Mouse (Mus musculus) myocyte (in vitro differentiated cells): Measurements from ENCODE around the gene Elf5. TPM values are rescaled to one million over a fixed set of nuclear protein-coding genes. Genes with fewer than 3 reads are reported as not detected.

Experiments
- H3K27me3 ChIP-seq: one replicate; pipeline ENCODE4 v1.6.1; 2011; ENCODE audit not compliant: control insufficient read depth, insufficient read depth, insufficient read length
- H3K36me3 ChIP-seq: one replicate; pipeline ENCODE4 v1.6.1; 2011; ENCODE audit not compliant: control insufficient read depth, insufficient read depth
- H3K4me2 ChIP-seq: one replicate; pipeline ENCODE4 v1.6.1; 2011; ENCODE audit warnings: low read depth, control low read depth
- H3K4me3 ChIP-seq: one replicate; pipeline ENCODE4 v1.5.1; 2011; ENCODE audit warnings: mild to moderate bottlenecking, control low read depth, moderate library complexity
- H3K79me2 ChIP-seq: one replicate; pipeline ENCODE4 v1.6.1; 2011; ENCODE audit not compliant: control insufficient read depth, insufficient read depth
- H3ac ChIP-seq: one replicate; pipeline ENCODE4 v1.6.1; 2011; ENCODE audit not compliant: control insufficient read depth, insufficient read length
- CEBPB ChIP-seq: IDR thresholded peaks from 2 replicates; pipeline ENCODE4 v1.6.1; 2011; ENCODE audit warnings: mild to moderate bottlenecking, moderate library complexity; ENCODE audit not compliant: poor library complexity, insufficient read depth, severe bottlenecking
- E2F4 ChIP-seq: IDR thresholded peaks from one replicate; pipeline ENCODE4 v1.6.1; 2011; ENCODE audit warnings: mild to moderate bottlenecking, control low read depth, moderate library complexity; ENCODE audit not compliant: insufficient read depth
- MAX ChIP-seq: IDR thresholded peaks from one replicate; pipeline ENCODE4 v1.6.1; 2011; ENCODE audit warnings: low read depth, mild to moderate bottlenecking, control low read depth
- MYOD1 ChIP-seq, 3 experiments: IDR thresholded peaks; one replicate each; pipeline ENCODE4 v1.6.1; 2011; ENCODE audit warnings: control low read depth in 2 of 3, low read depth in 2 of 3, mild to moderate bottlenecking in 2 of 3, moderate library complexity in 1 of 3; ENCODE audit not compliant: insufficient read length in 2 of 3, control insufficient read depth in 1 of 3
- MYOG ChIP-seq, 3 experiments: IDR thresholded peaks; one replicate each; pipeline ENCODE4 v1.6.1; 2011; ENCODE audit warnings: control low read depth in 2 of 3, low read depth in 2 of 3, mild to moderate bottlenecking in 2 of 3; ENCODE audit not compliant: insufficient read length in 2 of 3, control insufficient read depth in 1 of 3, insufficient read depth in 1 of 3
- POLR2A ChIP-seq: IDR thresholded peaks from one replicate; pipeline ENCODE4 v1.6.1; 2011; ENCODE audit warnings: low read depth, mild to moderate bottlenecking, control low read depth, moderate library complexity; ENCODE audit not compliant: insufficient read length
- POLR2AphosphoS2 ChIP-seq: IDR thresholded peaks from one replicate; pipeline ENCODE4 v1.6.1; 2011; ENCODE audit warnings: low read depth, control low read depth; ENCODE audit not compliant: insufficient read length
- REST ChIP-seq: IDR thresholded peaks from one replicate; pipeline ENCODE4 v1.6.1; 2011; ENCODE audit warnings: mild to moderate bottlenecking, control low read depth, moderate library complexity; ENCODE audit not compliant: insufficient read depth, insufficient read length
- SRF ChIP-seq: IDR thresholded peaks from one replicate; pipeline ENCODE4 v1.6.1; 2011; ENCODE audit warnings: low read depth; ENCODE audit not compliant: control insufficient read depth, insufficient read length
- TCF12 ChIP-seq: IDR thresholded peaks from one replicate; pipeline ENCODE4 v1.6.1; 2011; ENCODE audit warnings: mild to moderate bottlenecking, control low read depth; ENCODE audit not compliant: poor library complexity, insufficient read depth, severe bottlenecking
- TCF3 ChIP-seq: IDR thresholded peaks from one replicate; pipeline ENCODE4 v1.6.1; 2011; ENCODE audit warnings: low read depth, control low read depth; ENCODE audit not compliant: insufficient read length
- USF1 ChIP-seq: IDR thresholded peaks from one replicate; pipeline ENCODE4 v1.6.1; 2011; ENCODE audit warnings: low read depth, mild to moderate bottlenecking, control low read depth, moderate library complexity
- polyA plus RNA-seq: library from polyadenylated mRNA; unstranded; fragments of >200 nt; fragmentation: generic; extraction: Trizol; gene quantifications from one replicate; pipeline ENCODE4 v1.2.1, GENCODE M21; 2012; ENCODE audit warnings: missing spikeins

Elf5 gene
- polyA plus RNA-seq, 1 experiment: not detected

GRCm38 (mm10) chr2:103411816-103412215, 328 bp downstream of the Elf5 start:
- H3K36me3 ChIP-seq: no peaks in the 10 kb centered on the region
- H3K27me3 ChIP-seq: peaks cover 9% of the 10 kb centered on the region
- TF ChIP-seq TCF3 (no peak), POLR2A (no peak), MAX (no peak), REST (no peak), TCF12 (no peak), MYOG (IDR thresholded peaks at IDR 0.05; ENCODE audit: control insufficient read depth in 1 of 3, insufficient read depth in 1 of 3, insufficient read length in 2 of 3, low read depth in 2 of 3) (no peak), E2F4 (no peak), CEBPB (no peak), SRF (no peak), USF1 (no peak), POLR2AphosphoS2 (no peak), MYOD1 (IDR thresholded peaks at IDR 0.05; ENCODE audit: control insufficient read depth in 1 of 3, insufficient read length in 2 of 3, low read depth in 2 of 3) (no peak)
- no peak overlapping the region for H3ac ChIP-seq
- no peaks in the 10 kb centered on the region for H3K79me2 ChIP-seq
- H3K4me3 ChIP-seq: no peak overlapping the region
- no peak overlapping the region for H3K4me2 ChIP-seq

GRCm38 (mm10) chr2:103413381-103413780, 1.9 kb downstream of the Elf5 start:
- TF ChIP-seq TCF3: no peak
- TF ChIP-seq MAX: no peak
- no peak for TF ChIP-seq CEBPB
- TF ChIP-seq MYOD1 (IDR thresholded peaks at IDR 0.05; ENCODE audit: control insufficient read depth in 1 of 3, insufficient read length in 2 of 3, low read depth in 2 of 3): no peak
- no peak for TF ChIP-seq POLR2A
- no peak for TF ChIP-seq MYOG (IDR thresholded peaks at IDR 0.05; ENCODE audit: control insufficient read depth in 1 of 3, insufficient read depth in 1 of 3, insufficient read length in 2 of 3, low read depth in 2 of 3)
- no peak for TF ChIP-seq REST
- TF ChIP-seq E2F4: no peak
- TF ChIP-seq USF1: no peak
- TF ChIP-seq TCF12: no peak
- TF ChIP-seq SRF: no peak
- no peak for TF ChIP-seq POLR2AphosphoS2
- Histone ChIP-seq H3ac (no peak overlapping the region), H3K27me3 (peaks cover 5% of the 10 kb centered on the region), H3K4me3 (no peak overlapping the region), H3K79me2 (no peaks in the 10 kb centered on the region), H3K36me3 (no peaks in the 10 kb centered on the region), H3K4me2 (no peak overlapping the region)

- Histone ChIP-seq H3K36me3 (no peaks in the 10 kb centered on the region), H3K4me3 (no peak overlapping the region), H3ac (no peak overlapping the region), H3K27me3 (peaks cover 6% of the 10 kb centered on the region), H3K79me2 (no peaks in the 10 kb centered on the region), H3K4me2 (no peak overlapping the region)
- TF ChIP-seq CEBPB (no peak), SRF (no peak), POLR2A (no peak), MYOD1 (IDR thresholded peaks at IDR 0.05; ENCODE audit: control insufficient read depth in 1 of 3, insufficient read length in 2 of 3, low read depth in 2 of 3) (no peak), MAX (no peak), REST (no peak), POLR2AphosphoS2 (no peak), TCF12 (no peak), TCF3 (no peak), USF1 (no peak), MYOG (IDR thresholded peaks at IDR 0.05; ENCODE audit: control insufficient read depth in 1 of 3, insufficient read depth in 1 of 3, insufficient read length in 2 of 3, low read depth in 2 of 3) (no peak), E2F4 (no peak)
Measured at GRCm38 (mm10) chr2:103415774-103416173, 4.3 kb downstream of the Elf5 start.

- Histone ChIP-seq H3K36me3 (no peaks in the 10 kb centered on the region), H3ac (no peak overlapping the region), H3K79me2 (no peaks in the 10 kb centered on the region), H3K4me3 (no peak overlapping the region), H3K4me2 (no peak overlapping the region), H3K27me3 (peaks cover 28% of the 10 kb centered on the region)
- TF ChIP-seq MYOG (IDR thresholded peaks at IDR 0.05; ENCODE audit: control insufficient read depth in 1 of 3, insufficient read depth in 1 of 3, insufficient read length in 2 of 3, low read depth in 2 of 3): no peak
- TF ChIP-seq TCF3: no peak
- TF ChIP-seq CEBPB: no peak
- no peak for TF ChIP-seq TCF12
- no peak for TF ChIP-seq REST
- TF ChIP-seq SRF: no peak
- no peak for TF ChIP-seq POLR2A
- TF ChIP-seq MYOD1 (IDR thresholded peaks at IDR 0.05; ENCODE audit: control insufficient read depth in 1 of 3, insufficient read length in 2 of 3, low read depth in 2 of 3): no peak
- no peak for TF ChIP-seq E2F4
- TF ChIP-seq POLR2AphosphoS2: no peak
Measured at GRCm38 (mm10) chr2:103420650-103421507, 9.4 kb downstream of the Elf5 start.
